Mouse (Mus musculus) c-Kit-positive CD71-negative TER-119-negative erythroid progenitor cells, embryonic 14.5 days (primary cell): ENCODE data around the gene Spata5.
"Not testable (repeated sequence)": the region's sequence is repeated elsewhere in the genome, so short reads cannot be mapped to it uniquely, and the experiment has no call there.

Source experiments
- DNase-seq: peaks from one replicate; pipeline ENCODE4 v3.0.0-alpha.2; 2013; ENCODE audit warnings: low read depth

Spata5 gene

GRCm38 (mm10) chr3:37569661-37570566 lies 150.2 kb downstream of the Spata5 start:
- no peak for DNase-seq

GRCm38 (mm10) chr3:37571633-37572032 lies 151.9 kb downstream of the Spata5 start:
- no peak for DNase-seq

DNA sequence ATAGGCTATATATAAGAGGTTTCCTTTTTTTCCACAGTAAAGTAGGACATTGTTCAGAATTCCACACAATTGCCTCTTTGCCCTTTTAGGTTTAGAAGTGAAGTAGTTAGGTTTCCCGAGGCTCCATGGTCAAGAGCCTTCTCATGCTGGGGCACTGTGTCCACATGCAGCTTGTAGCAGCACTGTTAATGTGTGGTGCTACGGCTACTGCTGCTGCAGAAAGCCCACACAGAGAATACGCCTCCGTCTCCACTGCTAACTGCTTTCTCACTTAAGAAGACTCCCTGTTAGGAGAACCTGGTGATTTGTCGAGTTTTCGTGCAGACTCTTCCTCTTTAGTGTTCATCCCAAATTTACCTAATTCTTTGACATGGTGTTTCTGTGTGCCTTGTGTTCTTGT lies 152.4 kb downstream of the Spata5 start:
- DNase-seq, result no peak

DNA sequence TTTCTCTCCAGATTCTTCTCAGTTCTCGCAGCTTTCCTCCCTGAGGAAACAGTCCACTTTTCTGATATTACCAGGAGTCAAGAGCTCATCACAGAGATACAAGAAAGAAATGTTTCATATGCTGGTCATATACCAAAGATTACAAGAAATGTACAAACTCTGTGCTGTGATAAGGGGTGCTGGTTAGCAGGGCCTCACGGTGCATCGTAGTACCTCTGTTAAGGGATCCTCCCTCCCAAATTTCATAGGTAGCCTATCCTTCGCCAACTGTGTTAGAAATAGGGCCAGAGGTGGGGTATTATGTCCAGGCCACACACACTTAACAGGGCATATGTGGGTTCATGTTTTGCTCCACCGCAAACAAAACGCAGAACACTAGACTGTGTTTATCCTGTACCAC lies 157.1 kb downstream of the Spata5 start:
- DNase-seq, result no peak

- DNase-seq, result no peak
These were observed 158.0 kb downstream of the Spata5 start for GRCm38 (mm10) chr3:37577706-37578105.

DNA sequence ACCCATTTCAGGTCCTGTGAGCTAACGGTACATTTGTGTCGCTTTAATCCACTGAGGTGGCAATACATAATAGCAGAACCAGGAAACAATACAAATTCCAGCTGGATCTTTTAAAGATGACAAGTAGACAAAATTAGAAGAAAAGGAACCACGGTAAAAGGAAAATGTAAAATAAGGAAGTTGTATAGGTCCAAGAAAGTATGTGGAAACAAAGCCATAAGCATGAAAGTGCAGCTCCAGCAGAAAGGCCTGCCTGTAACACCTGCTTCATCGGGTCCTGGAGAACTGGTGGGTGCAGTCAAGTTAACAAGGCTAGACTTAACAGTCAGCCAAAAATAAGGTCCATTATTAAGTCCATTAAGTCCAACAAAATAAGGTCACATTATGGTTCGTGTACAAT lies 164.9 kb downstream of the Spata5 start:
- DNase-seq, result no peak

GRCm38 (mm10) chr3:37585967-37586730 lies 166.5 kb downstream of the Spata5 start:
- no peak for DNase-seq

DNA sequence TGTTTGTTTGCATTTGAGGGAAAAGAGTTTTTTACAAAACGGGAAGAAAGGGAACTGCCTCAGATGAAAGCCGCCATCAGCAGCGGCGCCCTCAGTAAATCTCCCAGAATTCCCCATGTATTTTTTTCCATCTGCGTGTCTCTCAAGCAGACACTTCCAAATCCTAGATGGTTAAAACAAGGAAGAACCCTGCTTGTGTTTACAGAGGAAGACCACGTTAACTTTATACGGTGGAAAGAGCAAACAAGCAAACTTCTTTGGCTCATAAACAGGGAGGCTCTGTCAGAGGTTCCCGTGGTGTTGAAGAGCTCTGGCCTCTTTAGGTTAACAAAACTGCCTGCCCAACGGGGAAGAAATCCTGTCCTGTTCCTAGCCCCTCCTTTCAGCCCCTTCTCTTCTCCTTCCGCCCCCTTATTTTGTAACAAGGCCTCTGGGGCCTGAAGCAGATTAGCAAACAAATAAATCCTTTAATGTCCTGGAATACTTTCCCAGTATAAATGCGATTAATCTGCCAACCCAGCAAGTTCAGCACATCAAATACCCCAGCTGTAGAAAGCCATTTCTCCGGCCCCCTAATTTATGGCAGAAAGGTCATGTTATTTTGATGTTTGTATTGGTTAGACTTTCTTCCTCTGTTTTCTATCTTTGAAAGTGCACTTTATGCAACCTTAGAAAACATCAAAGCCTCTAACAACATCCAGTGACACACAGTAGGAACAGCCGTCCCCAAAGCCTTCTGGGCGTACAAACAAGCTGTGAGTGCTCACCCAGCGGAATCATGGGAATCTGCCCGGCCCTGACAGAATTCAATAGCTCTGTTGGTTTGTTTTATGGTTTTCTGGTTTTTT lies 167.3 kb downstream of the Spata5 start:
- DNase-seq, result no peak

DNA sequence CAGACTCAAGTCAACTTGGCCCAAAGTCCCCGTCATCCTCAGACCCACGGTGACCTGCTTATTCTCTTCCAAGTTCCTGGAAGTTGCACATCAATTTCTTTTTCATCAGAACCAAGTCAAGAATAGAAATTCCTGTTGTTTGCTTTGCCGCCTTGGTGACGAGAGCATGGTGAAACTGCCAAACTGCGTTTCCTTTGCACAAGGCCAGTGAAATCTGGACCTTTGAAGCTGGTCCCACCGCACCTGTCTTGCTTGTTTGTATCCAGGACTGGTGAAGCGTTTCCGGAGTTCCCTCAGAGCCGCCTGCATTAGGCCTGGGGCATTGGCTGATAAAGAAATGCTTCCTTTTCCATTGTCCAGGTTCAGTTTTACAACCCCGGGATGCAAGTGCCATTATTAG lies 176.0 kb downstream of the Spata5 start:
- DNase-seq, result no peak

DNA sequence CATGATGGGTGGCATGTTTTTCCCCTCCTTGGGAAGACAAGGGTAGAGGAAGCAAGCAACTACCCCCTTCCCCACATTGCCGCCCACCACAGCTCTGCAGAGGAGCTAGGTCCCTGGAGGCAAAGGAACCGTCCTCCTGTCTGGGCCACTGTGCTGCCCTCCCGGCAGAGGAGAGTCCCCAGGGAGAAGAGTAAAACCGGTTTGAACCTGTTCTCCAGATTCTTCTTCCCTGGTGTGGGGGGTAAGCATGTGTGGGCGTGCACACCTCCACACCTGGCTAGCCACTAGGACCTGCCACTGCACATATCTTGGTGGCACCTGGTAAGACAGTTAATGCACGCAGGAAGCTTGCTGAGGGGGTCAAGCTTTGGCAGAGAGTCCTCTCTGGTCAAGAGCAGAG lies 176.8 kb downstream of the Spata5 start:
- DNase-seq, result no peak

- no peak for DNase-seq
These were observed 177.5 kb downstream of the Spata5 start for GRCm38 (mm10) chr3:37597200-37597599.

GRCm38 (mm10) chr3:37599641-37600040 lies 179.9 kb downstream of the Spata5 start:
- not testable (repeated sequence) for DNase-seq

DNA sequence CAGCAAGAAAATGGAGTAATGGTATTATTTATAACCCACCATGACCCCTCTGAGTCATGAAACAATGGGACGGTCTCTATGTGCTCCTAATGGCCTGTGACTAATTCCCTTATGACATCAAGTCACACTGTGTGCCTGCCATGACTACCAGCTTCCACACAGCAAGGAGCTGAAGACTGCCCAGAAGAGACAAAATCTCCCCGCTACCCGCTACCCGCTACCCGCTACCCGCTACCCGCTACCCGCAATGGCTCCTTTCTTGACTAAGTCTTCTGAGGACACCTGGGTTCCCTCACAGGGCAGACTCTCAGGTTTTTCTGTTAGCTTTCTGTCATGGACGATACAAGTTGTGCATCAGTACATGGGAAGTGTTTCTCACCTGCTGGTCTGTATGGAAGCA lies 182.7 kb downstream of the Spata5 start:
- DNase-seq, result no peak

- DNase-seq, result no peak
These were observed 183.2 kb downstream of the Spata5 start for GRCm38 (mm10) chr3:37602890-37603289.

- DNase-seq, result no peak
These were observed 183.8 kb downstream of the Spata5 start for GRCm38 (mm10) chr3:37603541-37603940.

DNA sequence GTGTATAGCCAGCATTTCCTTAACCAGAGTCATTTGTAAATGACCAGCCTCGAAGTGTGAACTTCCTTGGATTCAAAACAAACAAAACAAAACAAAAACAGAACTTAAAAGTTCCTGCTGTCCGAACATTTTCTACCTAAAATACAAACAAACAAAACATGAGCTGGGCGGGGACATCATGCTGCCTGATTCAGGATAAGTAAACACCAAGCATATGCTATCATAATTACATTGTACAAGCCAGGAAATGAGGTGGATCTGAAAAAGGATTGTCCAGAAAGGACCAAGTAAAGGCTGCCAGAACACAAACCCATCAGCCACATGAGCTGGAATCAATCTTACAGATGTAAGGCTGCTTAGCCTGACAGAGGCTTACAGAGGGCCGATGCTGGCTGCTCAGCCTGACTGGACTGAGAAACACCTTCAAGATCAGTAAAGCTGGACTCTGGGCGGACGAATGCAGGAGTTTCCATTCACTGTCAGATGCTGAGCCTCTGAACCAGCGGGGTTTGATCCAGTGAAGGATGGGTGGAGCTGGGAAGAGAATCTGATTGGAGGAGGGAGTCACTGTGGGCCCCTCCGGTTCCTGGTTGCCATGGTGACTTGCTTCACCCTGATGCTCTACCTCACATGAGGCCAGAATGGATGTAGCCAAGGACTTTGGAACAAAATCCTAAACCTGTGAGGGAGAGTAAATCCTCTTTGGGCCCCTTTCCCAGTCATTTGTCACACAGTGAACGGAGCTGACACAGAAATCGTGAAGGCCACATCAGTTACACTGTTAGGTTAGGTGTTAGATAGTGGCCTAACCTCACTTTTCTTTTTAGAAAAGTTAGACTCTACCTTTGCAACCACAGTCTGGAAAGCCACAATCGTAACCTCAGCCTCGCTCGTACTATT lies 185.5 kb downstream of the Spata5 start:
- DNase-seq, result no peak

- no peak for DNase-seq
These were observed 186.2 kb downstream of the Spata5 start for GRCm38 (mm10) chr3:37605876-37606238.

DNA sequence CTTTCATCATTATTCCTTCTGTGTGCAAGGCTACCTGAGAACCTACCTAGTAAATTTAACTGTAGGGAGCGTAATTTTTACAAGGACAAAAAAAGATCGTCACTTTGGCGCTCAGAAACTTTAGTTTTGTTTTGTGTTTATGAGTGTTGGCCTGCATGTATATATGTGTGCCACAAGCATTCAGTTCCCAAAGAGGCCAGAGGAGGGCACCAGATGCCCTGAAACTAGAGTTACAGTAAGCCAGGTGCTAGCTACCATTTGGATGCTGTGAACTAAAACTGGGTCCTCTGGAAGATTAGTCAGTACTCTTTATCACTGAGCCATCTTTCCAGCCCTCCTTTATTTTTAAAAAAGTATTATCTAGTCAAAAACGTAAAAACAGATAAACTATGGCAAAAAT lies 189.2 kb downstream of the Spata5 start:
- DNase-seq, result no peak

- no peak for DNase-seq
These were observed 191.0 kb downstream of the Spata5 start for GRCm38 (mm10) chr3:37610670-37611069.

- no peak for DNase-seq
These were observed 194.0 kb downstream of the Spata5 start for GRCm38 (mm10) chr3:37613722-37614121.
